Mouse (Mus musculus): ENCODE results near the gene Hlcs. TPM values are rescaled to one million over a fixed set of nuclear protein-coding genes. Genes with fewer than 3 reads are reported as not detected.

The Hlcs gene
- polyA plus RNA-seq, 1 experiment from 2014 or later = 8.0 TPM

- no peaks in the 10 kb centered on the region for H3K27me3 ChIP-seq (replicated peaks; ENCODE audit: control insufficient read depth, insufficient read depth, low read length)
- under 1% methylated on average over 20 of the region's 20 CpGs for WGBS
- H3K27ac ChIP-seq (ENCODE audit: low read length) = peak overlapping the region; percentile 100
- peak overlapping the region; percentile 57 for H3K4me2 ChIP-seq (ENCODE audit: low read length)
- H3K36me3 ChIP-seq (ENCODE audit: control insufficient read depth, insufficient read depth) = no peaks in the 10 kb centered on the region
- H3K9me3 ChIP-seq (ENCODE audit: control insufficient read depth, low read length) = no peaks in the 10 kb centered on the region
- H3K4me1 ChIP-seq (replicated peaks; ENCODE audit: control insufficient read depth, insufficient read depth, low read length) = peaks cover 19% of the 10 kb centered on the region
- peak; percentile 81 for ATAC-seq
- H3K4me3 ChIP-seq (replicated peaks; ENCODE audit: low read length) = peak overlapping the region; percentile 73
- H3K9ac ChIP-seq (replicated peaks; ENCODE audit: low read depth, low read length) = peak overlapping the region; percentile 73
Observed at GRCm38 (mm10) chr16:94312663-94313228, 625 bp downstream of the Hlcs start.

- ATAC-seq = no peak
- H3K27ac ChIP-seq (ENCODE audit: low read length) = no peak overlapping the region
- H3K9ac ChIP-seq (replicated peaks; ENCODE audit: low read depth, low read length) = peak overlapping the region; percentile 37
- no peak overlapping the region; the same call in 1 of the 2 replicates for H3K4me3 ChIP-seq (replicated peaks; ENCODE audit: low read length)
- H3K27me3 ChIP-seq (replicated peaks; ENCODE audit: control insufficient read depth, insufficient read depth, low read length) = no peaks in the 10 kb centered on the region
- peaks cover 22% of the 10 kb centered on the region for H3K4me1 ChIP-seq (replicated peaks; ENCODE audit: control insufficient read depth, insufficient read depth, low read length)
- H3K36me3 ChIP-seq (ENCODE audit: control insufficient read depth, insufficient read depth) = no peaks in the 10 kb centered on the region
- WGBS = 60% methylated on average over 4 of the region's 4 CpGs
- peak overlapping the region; percentile 57 for H3K4me2 ChIP-seq (ENCODE audit: low read length)
- no peaks in the 10 kb centered on the region for H3K9me3 ChIP-seq (ENCODE audit: control insufficient read depth, low read length)
Observed at GRCm38 (mm10) chr16:94311931-94312330, 1.4 kb downstream of the Hlcs start.

- Histone ChIP-seq H3K4me3 (replicated peaks; ENCODE audit: low read length) (no peak overlapping the region), H3K27ac (ENCODE audit: low read length) (no peak overlapping the region), H3K27me3 (replicated peaks; ENCODE audit: control insufficient read depth, insufficient read depth, low read length) (no peaks in the 10 kb centered on the region), H3K9ac (replicated peaks; ENCODE audit: low read depth, low read length) (peak overlapping the region; percentile 37), H3K4me1 (replicated peaks; ENCODE audit: control insufficient read depth, insufficient read depth, low read length) (peaks cover 22% of the 10 kb centered on the region), H3K4me2 (ENCODE audit: low read length) (peak overlapping the region; percentile 45; the same call in 1 of the 2 replicates), H3K36me3 (ENCODE audit: control insufficient read depth, insufficient read depth) (no peaks in the 10 kb centered on the region), H3K9me3 (ENCODE audit: control insufficient read depth, low read length) (no peaks in the 10 kb centered on the region)
- ATAC-seq = no peak
- 92% methylated on average over 1 of the region's 1 CpGs for WGBS
Observed at GRCm38 (mm10) chr16:94311416-94311815, 2.0 kb downstream of the Hlcs start.

GRCm38 (mm10) chr16:94309025-94309424, 4.3 kb downstream of the Hlcs start:
- no peak overlapping the region for H3K4me2 ChIP-seq (ENCODE audit: low read length)

GRCm38 (mm10) chr16:94307942-94308341, 5.4 kb downstream of the Hlcs start:
- Histone ChIP-seq H3K4me2 (ENCODE audit: low read length) (no peak overlapping the region), H3K9ac (replicated peaks; ENCODE audit: low read depth, low read length) (no peak overlapping the region), H3K27ac (ENCODE audit: low read length) (no peak overlapping the region), H3K27me3 (replicated peaks; ENCODE audit: control insufficient read depth, insufficient read depth, low read length) (no peaks in the 10 kb centered on the region), H3K4me1 (replicated peaks; ENCODE audit: control insufficient read depth, insufficient read depth, low read length) (peaks cover 14% of the 10 kb centered on the region), H3K9me3 (ENCODE audit: control insufficient read depth, low read length) (0 out of 2 replicates have a peak, but pooled peaks cover 4% of the 10 kb centered on the region), H3K36me3 (ENCODE audit: control insufficient read depth, insufficient read depth) (no peaks in the 10 kb centered on the region), H3K4me3 (replicated peaks; ENCODE audit: low read length) (no peak overlapping the region)
- 39% methylated on average over 6 of the region's 6 CpGs for WGBS
- no peak for ATAC-seq

More at GRCm38 (mm10) chr16:94309025-94309424, 4.3 kb downstream of the Hlcs start:
- no peak overlapping the region for H3K4me3 ChIP-seq (replicated peaks; ENCODE audit: low read length)
- no peaks in the 10 kb centered on the region for H3K27me3 ChIP-seq (replicated peaks; ENCODE audit: control insufficient read depth, insufficient read depth, low read length)
- no peaks in the 10 kb centered on the region for H3K36me3 ChIP-seq (ENCODE audit: control insufficient read depth, insufficient read depth)
- no peak overlapping the region for H3K9ac ChIP-seq (replicated peaks; ENCODE audit: low read depth, low read length)
- 93% methylated on average over 4 of the region's 4 CpGs for WGBS
- H3K27ac ChIP-seq (ENCODE audit: low read length) = no peak overlapping the region
- 0 out of 2 replicates have a peak, but pooled peaks cover 4% of the 10 kb centered on the region for H3K9me3 ChIP-seq (ENCODE audit: control insufficient read depth, low read length)
- H3K4me1 ChIP-seq (replicated peaks; ENCODE audit: control insufficient read depth, insufficient read depth, low read length) = peaks cover 17% of the 10 kb centered on the region
- no peak for ATAC-seq

- Histone ChIP-seq H3K4me1 (replicated peaks; ENCODE audit: control insufficient read depth, insufficient read depth, low read length) (peaks cover 18% of the 10 kb centered on the region), H3K36me3 (ENCODE audit: control insufficient read depth, insufficient read depth) (no peaks in the 10 kb centered on the region), H3K9me3 (ENCODE audit: control insufficient read depth, low read length) (0 out of 2 replicates have a peak, but pooled peaks cover 4% of the 10 kb centered on the region), H3K4me3 (replicated peaks; ENCODE audit: low read length) (no peak overlapping the region), H3K9ac (replicated peaks; ENCODE audit: low read depth, low read length) (no peak overlapping the region), H3K4me2 (ENCODE audit: low read length) (no peak overlapping the region), H3K27me3 (replicated peaks; ENCODE audit: control insufficient read depth, insufficient read depth, low read length) (no peaks in the 10 kb centered on the region), H3K27ac (ENCODE audit: low read length) (no peak overlapping the region)
- ATAC-seq = no peak
- 31% methylated on average over 6 of the region's 6 CpGs for WGBS
Observed at GRCm38 (mm10) chr16:94307526-94307925, 5.8 kb downstream of the Hlcs start.

GRCm38 (mm10) chr16:94303203-94303535, 10.2 kb downstream of the Hlcs start:
- Histone ChIP-seq H3K4me2 (ENCODE audit: low read length) (peak overlapping the region; percentile 35), H3K27me3 (replicated peaks; ENCODE audit: control insufficient read depth, insufficient read depth, low read length) (no peaks in the 10 kb centered on the region), H3K27ac (ENCODE audit: low read length) (no peak overlapping the region), H3K9me3 (ENCODE audit: control insufficient read depth, low read length) (0 out of 2 replicates have a peak, but pooled peaks cover 4% of the 10 kb centered on the region), H3K36me3 (ENCODE audit: control insufficient read depth, insufficient read depth) (no peaks in the 10 kb centered on the region), H3K4me3 (replicated peaks; ENCODE audit: low read length) (peak overlapping the region; percentile 4; the same call in 1 of the 2 replicates), H3K4me1 (replicated peaks; ENCODE audit: control insufficient read depth, insufficient read depth, low read length) (peaks cover 9% of the 10 kb centered on the region; the same call in 1 of the 2 replicates), H3K9ac (replicated peaks; ENCODE audit: low read depth, low read length) (peak overlapping the region; percentile 33)
- WGBS = 31% methylated on average over 6 of the region's 6 CpGs
- peak; percentile 16; the same call in 1 of the 2 replicates for ATAC-seq

GRCm38 (mm10) chr16:94302274-94303202, 10.8 kb downstream of the Hlcs start:
- WGBS = 5% methylated on average over 30 of the region's 30 CpGs
- H3K4me3 ChIP-seq (replicated peaks; ENCODE audit: low read length) = peak overlapping the region; percentile 4
- no peaks in the 10 kb centered on the region for H3K36me3 ChIP-seq (ENCODE audit: control insufficient read depth, insufficient read depth)
- H3K4me1 ChIP-seq (replicated peaks; ENCODE audit: control insufficient read depth, insufficient read depth, low read length) = peaks cover 6% of the 10 kb centered on the region; the same call in 1 of the 2 replicates
- H3K27ac ChIP-seq (ENCODE audit: low read length) = no peak overlapping the region
- peak overlapping the region; percentile 33 for H3K9ac ChIP-seq (replicated peaks; ENCODE audit: low read depth, low read length)
- peak; percentile 50; the same call in 1 of the 2 replicates for ATAC-seq
- H3K9me3 ChIP-seq (ENCODE audit: control insufficient read depth, low read length) = 0 out of 2 replicates have a peak, but pooled peaks cover 4% of the 10 kb centered on the region
- H3K4me2 ChIP-seq (ENCODE audit: low read length) = peak overlapping the region; percentile 35
- H3K27me3 ChIP-seq (replicated peaks; ENCODE audit: control insufficient read depth, insufficient read depth, low read length) = no peaks in the 10 kb centered on the region

GRCm38 (mm10) chr16:94301696-94302095, 11.7 kb downstream of the Hlcs start:
- ATAC-seq = no peak
- WGBS = 85% methylated on average over 5 of the region's 5 CpGs

More at GRCm38 (mm10) chr16:94301696-94302095, 11.7 kb downstream of the Hlcs start:
- H3K36me3 ChIP-seq (ENCODE audit: control insufficient read depth, insufficient read depth) = no peaks in the 10 kb centered on the region
- no peak overlapping the region for H3K4me2 ChIP-seq (ENCODE audit: low read length)
- no peaks in the 10 kb centered on the region for H3K27me3 ChIP-seq (replicated peaks; ENCODE audit: control insufficient read depth, insufficient read depth, low read length)
- no peak overlapping the region for H3K4me3 ChIP-seq (replicated peaks; ENCODE audit: low read length)
- H3K9me3 ChIP-seq (ENCODE audit: control insufficient read depth, low read length) = 0 out of 2 replicates have a peak, but pooled peaks cover 4% of the 10 kb centered on the region
- H3K4me1 ChIP-seq (replicated peaks; ENCODE audit: control insufficient read depth, insufficient read depth, low read length) = peaks cover 5% of the 10 kb centered on the region; the same call in 1 of the 2 replicates
- no peak overlapping the region for H3K9ac ChIP-seq (replicated peaks; ENCODE audit: low read depth, low read length)
- no peak overlapping the region for H3K27ac ChIP-seq (ENCODE audit: low read length)
